Mouse (Mus musculus): Measurements from ENCODE around the gene Insl3. TPM values are rescaled to one million over a fixed set of nuclear protein-coding genes. Genes with fewer than 3 reads are reported as not detected.
A peak's percentile ranks its signal among the peaks of the same experiment; 100 is the strongest.

The Insl3 gene
- polyA plus RNA-seq, 1 experiment: 5.1 TPM

DNA sequence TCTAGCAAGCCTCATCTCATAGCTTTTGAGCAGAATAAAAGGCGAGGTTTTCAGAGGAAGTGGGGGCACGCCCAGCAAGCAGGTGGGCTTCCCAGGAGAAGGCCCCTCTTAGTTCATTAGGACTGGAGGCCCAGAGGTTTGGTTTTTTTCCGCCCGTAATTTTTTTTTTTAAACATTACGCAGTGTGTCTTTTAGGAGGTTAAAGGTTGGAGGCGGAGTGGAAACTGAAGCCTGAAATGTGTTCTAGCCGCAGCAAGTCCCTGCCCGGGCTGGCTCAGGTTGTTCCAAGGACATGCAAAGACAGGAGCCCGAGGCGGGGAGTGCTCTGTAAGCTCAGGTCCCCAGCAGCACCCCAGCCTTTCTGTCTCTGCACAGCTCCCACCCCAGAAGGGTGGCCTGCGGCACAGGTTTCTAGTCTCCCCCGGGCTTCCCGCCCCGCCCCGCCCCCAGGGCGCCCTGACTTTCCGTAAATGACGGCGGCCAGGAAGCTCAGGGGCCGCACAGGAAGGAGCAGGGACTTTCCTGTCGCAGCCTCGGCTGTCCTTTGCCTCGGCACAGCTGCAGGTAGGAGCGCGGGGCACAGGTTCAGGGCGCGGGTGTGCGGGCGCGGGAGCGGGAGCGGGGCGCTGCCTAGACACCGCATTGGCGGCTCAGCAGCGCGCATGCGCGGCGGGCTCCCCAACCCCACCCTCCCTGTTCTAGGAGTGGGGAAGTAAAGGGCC lies 12.8 kb upstream of the Insl3 start, which contains the start of gene Jak3:
Gene Jak3 (plus strand): TSS at position 277 of the 722 bp plus-strand sequence.
- TF ChIP-seq POLR2A (IDR thresholded peaks at IDR 0.05; ENCODE audit: borderline replicate concordance, low read depth, low read length): no peak
- Histone ChIP-seq H3K4me1 (ENCODE audit: control insufficient read depth, insufficient read depth, low read length) (peaks cover 15% of the 10 kb centered on the region), H3K27ac (ENCODE audit: insufficient read depth, low read depth, low read length) (peak within 1 kb of the TSS; percentile 65), H3K4me3 (ENCODE audit: insufficient read depth, low read length) (peak within 1 kb of the TSS; percentile 93)

DNA sequence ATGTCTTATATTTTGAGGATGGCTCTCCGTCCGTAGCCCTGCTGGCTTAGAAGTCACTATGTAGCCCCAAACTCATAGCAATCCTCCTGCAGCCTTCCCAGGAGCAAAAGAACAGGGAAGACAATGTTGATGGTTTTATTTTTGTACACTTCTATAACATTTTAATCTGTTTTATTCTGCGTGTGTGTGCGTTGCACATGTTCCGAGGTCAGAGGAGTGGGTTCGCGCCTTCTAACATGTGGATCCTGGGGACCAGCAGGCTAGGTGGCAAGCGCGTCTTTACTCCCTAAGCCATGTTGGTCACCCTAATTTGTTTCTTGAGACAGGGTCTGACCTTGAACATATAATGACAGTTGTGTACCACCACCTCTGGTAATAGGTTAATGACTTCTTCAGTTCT lies 12.2 kb upstream of the Insl3 start:
- Histone ChIP-seq H3K4me3 (ENCODE audit: insufficient read depth, low read length) (peak overlapping the region; percentile 93), H3K4me1 (ENCODE audit: control insufficient read depth, insufficient read depth, low read length) (peaks cover 15% of the 10 kb centered on the region), H3K27ac (ENCODE audit: insufficient read depth, low read depth, low read length) (peak overlapping the region; percentile 65)
- no peak for TF ChIP-seq CTCF (IDR thresholded peaks at IDR 0.05; ENCODE audit: low read depth, low read length)
- TF ChIP-seq POLR2A (IDR thresholded peaks at IDR 0.05; ENCODE audit: borderline replicate concordance, low read depth, low read length): no peak

DNA sequence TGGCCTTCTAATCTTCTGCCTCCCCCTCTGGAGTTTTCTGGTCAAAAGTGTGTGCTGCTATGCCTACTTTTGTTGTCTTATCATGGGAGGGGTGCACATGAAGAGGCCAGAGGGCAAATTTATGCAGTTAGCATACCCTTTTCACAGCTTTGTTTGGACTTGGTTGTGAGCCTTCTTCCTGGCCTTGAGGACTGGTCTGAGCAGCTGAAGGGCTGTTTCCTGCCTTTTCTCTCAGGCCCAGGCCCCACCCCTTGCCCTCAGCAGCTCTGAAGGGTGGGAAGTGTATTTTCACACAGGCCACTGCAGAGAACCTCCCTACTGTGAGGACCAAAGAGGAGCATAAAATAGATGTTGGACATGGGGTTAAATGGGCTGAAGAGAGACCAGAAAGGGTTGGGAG lies 11.5 kb upstream of the Insl3 start:
- TF ChIP-seq POLR2A (IDR thresholded peaks at IDR 0.05; ENCODE audit: borderline replicate concordance, low read depth, low read length) (no peak), CTCF (IDR thresholded peaks at IDR 0.05; ENCODE audit: low read depth, low read length) (no peak)
- no peak overlapping the region for H3K4me3 ChIP-seq (ENCODE audit: insufficient read depth, low read length)
- no peak overlapping the region for H3K27ac ChIP-seq (ENCODE audit: insufficient read depth, low read depth, low read length)
- H3K4me1 ChIP-seq (ENCODE audit: control insufficient read depth, insufficient read depth, low read length): peaks cover 15% of the 10 kb centered on the region

DNA sequence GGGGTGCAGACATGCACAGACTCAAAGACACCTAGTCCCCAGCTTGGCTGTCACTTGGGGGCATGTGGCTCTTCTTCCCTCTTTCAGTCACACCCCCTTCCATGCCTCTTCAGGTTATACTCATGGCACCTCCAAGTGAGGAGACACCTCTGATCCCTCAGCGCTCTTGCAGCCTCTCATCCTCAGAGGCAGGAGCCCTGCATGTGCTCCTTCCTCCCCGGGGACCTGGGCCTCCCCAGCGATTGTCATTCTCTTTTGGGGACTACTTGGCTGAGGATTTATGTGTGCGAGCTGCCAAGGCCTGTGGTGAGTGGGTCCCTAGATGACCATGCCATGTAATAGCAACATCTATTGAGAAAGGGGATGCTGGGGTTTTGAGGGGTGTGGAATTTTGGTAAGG lies 10.8 kb upstream of the Insl3 start:
- no peak overlapping the region for H3K4me3 ChIP-seq (ENCODE audit: insufficient read depth, low read length)
- TF ChIP-seq CTCF (IDR thresholded peaks at IDR 0.05; ENCODE audit: low read depth, low read length) (no peak), POLR2A (IDR thresholded peaks at IDR 0.05; ENCODE audit: borderline replicate concordance, low read depth, low read length) (no peak)
- peaks cover 15% of the 10 kb centered on the region for H3K4me1 ChIP-seq (ENCODE audit: control insufficient read depth, insufficient read depth, low read length)
- H3K27ac ChIP-seq (ENCODE audit: insufficient read depth, low read depth, low read length): no peak overlapping the region

DNA sequence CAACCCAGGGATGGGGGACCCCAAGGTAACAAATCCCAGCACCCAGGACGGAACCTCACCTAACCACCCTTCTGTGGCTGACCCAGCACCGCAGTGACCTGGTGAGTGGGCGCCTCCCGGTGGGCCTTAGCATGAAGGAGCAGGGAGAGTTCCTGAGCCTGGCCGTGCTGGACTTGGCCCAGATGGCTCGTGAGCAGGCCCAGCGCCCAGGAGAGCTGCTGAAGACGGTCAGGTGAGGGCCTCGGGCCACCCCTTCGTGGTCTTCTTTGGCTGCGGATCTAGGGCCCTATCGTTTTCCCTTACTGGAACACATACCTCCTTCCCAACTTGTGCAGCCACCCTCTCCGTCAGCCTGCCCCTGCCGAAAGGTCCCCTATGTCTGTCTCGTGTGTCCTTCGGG lies 9.9 kb upstream of the Insl3 start:
- Histone ChIP-seq H3K4me1 (ENCODE audit: control insufficient read depth, insufficient read depth, low read length) (peaks cover 15% of the 10 kb centered on the region), H3K4me3 (ENCODE audit: insufficient read depth, low read length) (no peak overlapping the region), H3K27ac (ENCODE audit: insufficient read depth, low read depth, low read length) (no peak overlapping the region)
- no peak for TF ChIP-seq POLR2A (IDR thresholded peaks at IDR 0.05; ENCODE audit: borderline replicate concordance, low read depth, low read length)
- no peak for TF ChIP-seq CTCF (IDR thresholded peaks at IDR 0.05; ENCODE audit: low read depth, low read length)

DNA sequence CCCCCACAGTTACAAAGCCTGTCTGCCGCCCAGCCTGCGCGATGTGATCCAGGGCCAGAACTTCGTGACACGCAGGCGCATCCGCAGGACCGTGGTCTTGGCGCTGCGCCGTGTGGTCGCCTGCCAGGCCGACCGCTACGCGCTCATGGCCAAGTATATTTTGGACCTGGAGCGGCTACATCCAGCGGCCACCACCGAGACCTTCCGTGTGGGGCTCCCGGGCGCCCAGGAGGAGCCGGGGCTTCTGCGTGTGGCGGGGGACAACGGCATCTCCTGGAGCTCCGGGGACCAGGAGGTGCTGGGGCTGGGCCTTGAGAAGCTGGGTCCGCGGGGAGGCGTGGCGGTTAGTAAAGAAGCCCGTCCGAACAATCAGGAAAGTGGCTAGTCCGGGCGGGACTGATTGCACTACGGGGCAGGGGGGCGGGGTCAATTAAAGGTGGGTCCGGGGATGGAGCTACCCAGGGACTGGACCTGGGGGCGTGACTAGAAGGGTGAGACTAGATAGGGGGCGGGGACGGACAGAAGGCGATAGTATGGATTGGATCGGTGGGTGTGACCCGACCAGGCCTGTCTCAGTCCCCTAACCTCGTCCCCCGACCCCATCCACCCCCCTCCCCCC lies 9.4 kb upstream of the Insl3 start:
- Histone ChIP-seq H3K27ac (ENCODE audit: insufficient read depth, low read depth, low read length) (no peak overlapping the region), H3K4me1 (ENCODE audit: control insufficient read depth, insufficient read depth, low read length) (peaks cover 15% of the 10 kb centered on the region), H3K4me3 (ENCODE audit: insufficient read depth, low read length) (no peak overlapping the region)
- TF ChIP-seq CTCF (IDR thresholded peaks at IDR 0.05; ENCODE audit: low read depth, low read length): no peak
- no peak for TF ChIP-seq POLR2A (IDR thresholded peaks at IDR 0.05; ENCODE audit: borderline replicate concordance, low read depth, low read length)

DNA sequence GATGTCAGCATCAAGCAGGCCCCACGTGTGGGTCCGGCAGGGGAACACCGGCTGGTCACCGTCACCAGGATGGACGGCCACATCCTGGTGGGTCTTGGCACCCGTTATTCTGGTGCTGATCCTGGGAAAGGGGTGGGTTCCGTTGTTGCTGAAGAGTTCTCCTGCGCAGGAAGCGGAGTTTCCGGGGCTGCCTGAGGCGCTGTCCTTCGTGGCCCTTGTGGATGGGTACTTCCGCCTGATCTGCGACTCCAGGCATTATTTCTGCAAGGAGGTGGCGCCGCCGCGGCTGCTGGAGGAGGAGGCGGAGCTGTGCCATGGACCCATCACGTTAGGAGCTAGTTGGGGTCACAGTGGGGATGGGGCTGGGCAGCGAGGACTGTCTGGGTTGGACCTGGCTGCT lies 8.5 kb upstream of the Insl3 start:
- Histone ChIP-seq H3K27ac (ENCODE audit: insufficient read depth, low read depth, low read length) (no peak overlapping the region), H3K4me1 (ENCODE audit: control insufficient read depth, insufficient read depth, low read length) (peaks cover 14% of the 10 kb centered on the region), H3K4me3 (ENCODE audit: insufficient read depth, low read length) (no peak overlapping the region)
- TF ChIP-seq CTCF (IDR thresholded peaks at IDR 0.05; ENCODE audit: low read depth, low read length) (no peak), POLR2A (IDR thresholded peaks at IDR 0.05; ENCODE audit: borderline replicate concordance, low read depth, low read length) (no peak)

DNA sequence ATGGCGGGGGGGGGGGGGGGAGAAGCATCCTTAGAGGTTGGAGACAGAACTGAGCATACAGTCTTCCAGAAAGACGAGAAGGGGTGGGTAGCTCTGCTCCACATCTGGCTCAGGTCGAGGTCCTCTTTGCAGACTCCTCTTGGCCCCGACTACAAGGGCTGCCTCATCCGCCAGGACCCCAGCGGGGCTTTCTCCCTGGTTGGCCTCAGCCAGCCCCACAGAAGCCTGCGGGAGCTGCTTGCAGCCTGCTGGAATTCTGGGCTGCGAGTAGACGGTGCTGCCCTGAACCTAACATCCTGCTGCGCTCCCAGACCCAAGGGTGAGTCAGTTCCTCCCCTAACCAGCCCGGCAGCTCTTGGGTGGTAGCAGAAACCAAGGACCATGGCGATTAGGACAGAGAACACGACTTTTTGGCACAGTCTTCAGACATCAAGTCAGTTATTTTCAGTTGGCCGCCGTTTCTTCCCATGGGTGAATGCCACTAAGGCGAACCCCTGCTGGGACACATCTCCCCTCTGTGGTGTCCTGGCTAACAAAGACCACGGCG lies 7.6 kb upstream of the Insl3 start:
- TF ChIP-seq POLR2A (IDR thresholded peaks at IDR 0.05; ENCODE audit: borderline replicate concordance, low read depth, low read length) (no peak), CTCF (IDR thresholded peaks at IDR 0.05; ENCODE audit: low read depth, low read length) (no peak)
- no peak overlapping the region for H3K4me3 ChIP-seq (ENCODE audit: insufficient read depth, low read length)
- peaks cover 10% of the 10 kb centered on the region for H3K4me1 ChIP-seq (ENCODE audit: control insufficient read depth, insufficient read depth, low read length)
- H3K27ac ChIP-seq (ENCODE audit: insufficient read depth, low read depth, low read length): no peak overlapping the region

DNA sequence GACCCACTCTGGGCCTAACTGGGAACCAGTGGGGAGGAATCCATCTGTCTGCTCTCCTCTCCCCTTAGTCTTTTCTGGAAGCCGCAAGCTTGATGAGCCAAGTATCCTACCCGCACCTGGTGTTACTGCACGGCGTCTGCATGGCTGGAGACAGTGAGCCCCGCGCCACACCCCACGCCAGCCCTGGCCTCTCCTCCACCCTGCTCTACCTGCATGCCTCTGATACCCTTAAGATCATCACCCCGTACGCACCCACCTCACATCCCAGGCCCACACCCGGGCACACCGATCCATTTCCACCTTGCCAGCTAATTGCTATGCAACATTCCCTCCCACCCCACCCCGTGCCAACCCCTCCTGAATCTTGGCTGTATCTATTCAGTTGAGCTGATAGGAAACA lies 6.2 kb upstream of the Insl3 start:
- Histone ChIP-seq H3K4me1 (ENCODE audit: control insufficient read depth, insufficient read depth, low read length) (peaks cover under 1% of the 10 kb centered on the region; the same call in 1 of the 2 replicates), H3K4me3 (ENCODE audit: insufficient read depth, low read length) (no peak overlapping the region), H3K27ac (ENCODE audit: insufficient read depth, low read depth, low read length) (no peak overlapping the region)
- TF ChIP-seq CTCF (IDR thresholded peaks at IDR 0.05; ENCODE audit: low read depth, low read length): no peak
- no peak for TF ChIP-seq POLR2A (IDR thresholded peaks at IDR 0.05; ENCODE audit: borderline replicate concordance, low read depth, low read length)

DNA sequence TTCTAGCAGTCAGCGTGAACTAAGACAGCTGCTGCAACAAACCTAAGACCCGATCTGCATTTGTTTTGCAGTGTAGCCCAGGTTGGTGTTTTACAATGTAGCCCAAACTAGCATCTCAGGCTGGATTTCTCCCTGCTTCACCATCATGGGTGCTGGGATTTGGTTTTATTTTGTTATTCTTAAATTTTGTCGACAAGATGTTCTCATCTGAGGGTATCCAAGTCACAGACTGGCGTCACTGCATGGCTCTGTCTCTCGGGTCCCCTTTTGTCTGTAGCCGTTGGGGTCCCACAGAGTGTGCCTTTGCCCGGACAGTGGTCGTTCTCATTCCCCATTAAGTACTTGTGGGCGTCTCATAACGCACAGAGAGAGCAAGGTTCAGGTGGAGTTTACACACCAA lies 4.3 kb upstream of the Insl3 start:
- Histone ChIP-seq H3K4me3 (ENCODE audit: insufficient read depth, low read length) (no peak overlapping the region), H3K27ac (ENCODE audit: insufficient read depth, low read depth, low read length) (no peak overlapping the region), H3K4me1 (ENCODE audit: control insufficient read depth, insufficient read depth, low read length) (no peaks in the 10 kb centered on the region)
- TF ChIP-seq POLR2A (IDR thresholded peaks at IDR 0.05; ENCODE audit: borderline replicate concordance, low read depth, low read length) (no peak), CTCF (IDR thresholded peaks at IDR 0.05; ENCODE audit: low read depth, low read length) (no peak)

Data from bone marrow macrophage, adult 2 months (primary cell).